Mouse (Mus musculus) kidney, adult 18-20 months (tissue): ENCODE measurements around the gene Sephs1.
"Not testable (repeated sequence)": the region's sequence is repeated elsewhere in the genome, so short reads cannot be mapped to it uniquely, and the experiment has no call there.

Source experiments
- DNase-seq: peaks from one replicate; pipeline ENCODE4 v3.0.0; 2021

Gene Sephs1

GRCm38 (mm10) chr2:4908771-4909315, 27.5 kb downstream of the Sephs1 start:
- DNase-seq = no peak

- DNase-seq = peak; percentile 16
Observed at GRCm38 (mm10) chr2:4909909-4910308, 28.5 kb downstream of the Sephs1 start.

- no peak for DNase-seq
Observed at GRCm38 (mm10) chr2:4910521-4910920, 29.2 kb downstream of the Sephs1 start.

- no peak for DNase-seq
Observed at GRCm38 (mm10) chr2:4913949-4914348, 32.6 kb downstream of the Sephs1 start.

GRCm38 (mm10) chr2:4916037-4916436, 34.7 kb downstream of the Sephs1 start:
- no peak for DNase-seq

GRCm38 (mm10) chr2:4917326-4918021, 36.1 kb downstream of the Sephs1 start:
- DNase-seq = peak; percentile 79

GRCm38 (mm10) chr2:4918860-4919739, 37.7 kb downstream of the Sephs1 start, which contains the start of gene Phyh:
Gene Phyh (plus strand): TSS chr2:4919019.
- DNase-seq = peak; percentile 95

- DNase-seq = no peak
Observed at GRCm38 (mm10) chr2:4921019-4921418, 39.7 kb downstream of the Sephs1 start.

- DNase-seq = peak; percentile 47
Observed at GRCm38 (mm10) chr2:4922476-4923164, 41.3 kb downstream of the Sephs1 start.

GRCm38 (mm10) chr2:4927391-4927790, 46.0 kb downstream of the Sephs1 start:
- no peak for DNase-seq

- DNase-seq = no peak
Observed at GRCm38 (mm10) chr2:4929230-4929629, 47.9 kb downstream of the Sephs1 start.

- no peak for DNase-seq
Observed at GRCm38 (mm10) chr2:4934516-4934915, 53.2 kb downstream of the Sephs1 start.

- no peak for DNase-seq
Observed at GRCm38 (mm10) chr2:4937931-4938330, 56.6 kb downstream of the Sephs1 start.

- DNase-seq = no peak
Observed at GRCm38 (mm10) chr2:4940861-4941260, 59.5 kb downstream of the Sephs1 start.

GRCm38 (mm10) chr2:4949691-4950090, 68.3 kb downstream of the Sephs1 start:
- DNase-seq = not testable (repeated sequence)

GRCm38 (mm10) chr2:4950986-4951385, 69.6 kb downstream of the Sephs1 start:
- no peak for DNase-seq

- no peak for DNase-seq
Observed at GRCm38 (mm10) chr2:4954216-4954760, 72.9 kb downstream of the Sephs1 start.

- DNase-seq = no peak
Observed at GRCm38 (mm10) chr2:4958039-4958438, 76.7 kb downstream of the Sephs1 start.
